In genomic region chr3:95693821-95694807, GRCm38 (mm10) we compare ENCODE assay signal across 9 mouse cellular contexts. TPM values are rescaled to one million over a fixed set of nuclear protein-coding genes. Genes with fewer than 3 reads are reported as not detected.
DNase-seq lines count a peak whose midpoint lies in the region; ATAC-seq lines count a peak whose summit lies in the region.
"Had no signal": no experiment of that assay in that cellular context is flagged by ENCODE, and none has a peak within 500 bp of the region (broad histone marks: within the 10 kb centered on the region; RNA-seq: fewer than 3 reads in every experiment).

No protein-coding gene starts in this region.

- no peaks in the 10 kb centered on the region for H3K9me3 ChIP-seq in intestine, embryonic 15.5 days
- no peaks in the 10 kb centered on the region for H3K9me3 ChIP-seq in forebrain, embryonic 11.5 days (ENCODE audit: control insufficient read depth, low read length)

- H3K4me2 ChIP-seq in intestine, embryonic 15.5 days (replicated peaks) = no peak overlapping the region
- H3K4me2 ChIP-seq in forebrain, embryonic 11.5 days (ENCODE audit: low read depth, low read length, severe bottlenecking) = no peak overlapping the region

- H3K9ac ChIP-seq in intestine, embryonic 15.5 days = no peak overlapping the region
- H3K9ac ChIP-seq in forebrain, embryonic 11.5 days (ENCODE audit: low read length) = no peak overlapping the region

- no peaks in the 10 kb centered on the region for H3K36me3 ChIP-seq in intestine, embryonic 15.5 days
- no peaks in the 10 kb centered on the region for H3K36me3 ChIP-seq in forebrain, embryonic 11.5 days (ENCODE audit: control insufficient read depth, insufficient read depth, low read length)

- H3K4me3 ChIP-seq in intestine, embryonic 15.5 days (replicated peaks) = no peak overlapping the region
- no peak overlapping the region for H3K4me3 ChIP-seq in forebrain, embryonic 11.5 days (ENCODE audit: low read depth, low read length)

- DNase-seq in adrenal gland, adult 2 months = peak; percentile 54
- no peak for DNase-seq in adrenal gland, postnatal 36 days
- peak; percentile 93 for DNase-seq in 416B (ENCODE audit: low read depth)
- DNase-seq in lung, postnatal 14 days = peak; percentile 38
- no peak for DNase-seq in left cerebral cortex, postnatal 10 days (ENCODE audit: extremely low spot score in 1 of 2, low spot score in 2 of 2)
- no peak for DNase-seq in forebrain, embryonic 11.5 days (ENCODE audit: low spot score)
- DNase-seq in cerebellum, adult 11-12 months = no peak
- DNase-seq: B cell, adult 2 months had no signal

- H3K27ac ChIP-seq in intestine, embryonic 15.5 days = no peak overlapping the region
- no peak overlapping the region for H3K27ac ChIP-seq in forebrain, embryonic 11.5 days (ENCODE audit: low read depth, low read length)

- H3K4me1 ChIP-seq in intestine, embryonic 15.5 days (replicated peaks) = peaks cover 17% of the 10 kb centered on the region; the same call in 1 of the 2 replicates
- H3K4me1 ChIP-seq in forebrain, embryonic 11.5 days (replicated peaks; ENCODE audit: control insufficient read depth, insufficient read depth, low read length) = no peaks in the 10 kb centered on the region

- ATAC-seq in intestine, embryonic 15.5 days = 0 out of 2 replicates have a peak, but pooled peaks have one; percentile 24
- ATAC-seq in forebrain, embryonic 11.5 days (replicated peaks; ENCODE audit: low FRiP score) = no peak

- H3K27me3 ChIP-seq in intestine, embryonic 15.5 days (replicated peaks) = no peaks in the 10 kb centered on the region
- H3K27me3 ChIP-seq in forebrain, embryonic 11.5 days (ENCODE audit: control insufficient read depth, insufficient read depth, low read length) = no peaks in the 10 kb centered on the region

- 56% methylated on average over 11 of the region's 11 CpGs for WGBS in intestine, embryonic 15.5 days
- WGBS in forebrain, embryonic 11.5 days = 80% methylated on average over 11 of the region's 11 CpGs

- intact Hi-C loops in left cerebral cortex, postnatal 10 days (cut with DNase I) = no loop called here

RNA-seq across cellular contexts. Expression of gene Adamtsl4, which starts 6.4 kb away (rescaled TPM):
- total RNA-seq in adrenal gland, adult 2 months (2021) = 1 to 10 TPM; 6.0 to 8.8 TPM
- polyA plus RNA-seq in adrenal gland, adult 2 months (2012; rRNA removed) = 11.0 and 17.4 TPM in 2 replicates
- 10 to 100 TPM in 1 of 2 experiments, 1 to 10 TPM in 1; 6.5 to 11.1 TPM for total RNA-seq in adrenal gland, postnatal 36 days (2021)
- 2.3 and 3.0 TPM in 2 replicates for polyA plus RNA-seq in intestine, embryonic 15.5 days (2015; fragmentation: Nextera tagmentation; extraction: Ambion mirVana)
- total RNA-seq in left cerebral cortex, postnatal 10 days (2021) = 1 to 10 TPM in 1 of 2 experiments, under 1 TPM in 1; 0.73 to 1.3 TPM
- 0.64 and 1.6 TPM in 2 replicates for polyA plus RNA-seq in forebrain, embryonic 11.5 days (2014; fragmentation: Nextera tagmentation; extraction: Ambion mirVana)

RNA-seq across cellular contexts. Expression of gene Mcl1, which starts 35.5 kb away (rescaled TPM):
- total RNA-seq in adrenal gland, adult 2 months (2021) = 100 to 1,000 TPM; 152 to 159 TPM
- polyA plus RNA-seq in adrenal gland, adult 2 months (2012; rRNA removed) = 272 and 291 TPM in 2 replicates
- total RNA-seq in adrenal gland, postnatal 36 days (2021) = 100 to 1,000 TPM; 199 to 227 TPM
- polyA plus RNA-seq in intestine, embryonic 15.5 days (2015; fragmentation: Nextera tagmentation; extraction: Ambion mirVana) = 50.5 and 52.3 TPM in 2 replicates
- 10 to 100 TPM; 62.2 to 63.0 TPM for total RNA-seq in left cerebral cortex, postnatal 10 days (2021)
- 66.8 and 69.9 TPM in 2 replicates for polyA plus RNA-seq in forebrain, embryonic 11.5 days (2014; fragmentation: Nextera tagmentation; extraction: Ambion mirVana)

RNA-seq across cellular contexts. Expression of gene Ecm1, which starts 45.3 kb away (rescaled TPM):
- 100 to 1,000 TPM; 716 to 736 TPM for total RNA-seq in adrenal gland, adult 2 months (2021)
- 917 and 1,104 TPM in 2 replicates for polyA plus RNA-seq in adrenal gland, adult 2 months (2012; rRNA removed)
- total RNA-seq in adrenal gland, postnatal 36 days (2021) = 100 to 1,000 TPM; 428 to 676 TPM
- polyA plus RNA-seq in intestine, embryonic 15.5 days (2015; fragmentation: Nextera tagmentation; extraction: Ambion mirVana) = 20.2 and 20.9 TPM in 2 replicates
- total RNA-seq in left cerebral cortex, postnatal 10 days (2021) = 10 to 100 TPM in 1 of 2 experiments, 1 to 10 TPM in 1; 6.6 to 12.9 TPM
- 17.2 and 19.4 TPM in 2 replicates for polyA plus RNA-seq in forebrain, embryonic 11.5 days (2014; fragmentation: Nextera tagmentation; extraction: Ambion mirVana)

Comparison
In these comparisons a context has a peak if more than half of its experiments do, and no peak if none do; other contexts are left out.
1. DNase-seq: peak in adrenal gland, adult 2 months (single experiment), 416B (single experiment) and lung, postnatal 14 days (single experiment); none in adrenal gland, postnatal 36 days (0 of 2), left cerebral cortex, postnatal 10 days (0 of 2), forebrain, embryonic 11.5 days (single experiment) and cerebellum, adult 11-12 months (single experiment).
2. RNA of gene Ecm1, which starts 45.3 kb away (total RNA-seq): 716 to 736 TPM in adrenal gland, adult 2 months and 428 to 676 TPM in adrenal gland, postnatal 36 days; 6.6 to 12.9 TPM in left cerebral cortex, postnatal 10 days; every median in the first group is over 10 times any median in the second.